Mouse (Mus musculus) small intestine, adult 2 months (tissue): ENCODE results near the gene Slc1a4.

Experiments
- CTCF ChIP-seq: fragments of 200-500 bp; IDR thresholded peaks from 2 replicates; pipeline ENCODE4 v1.5.1; 2012; ENCODE audit warnings: low read depth, mild to moderate bottlenecking, control low read depth, inconsistent platforms, low read length, moderate library complexity, mixed read lengths; ENCODE audit not compliant: insufficient replicate concordance, insufficient read length; ENCODE audit errors: extremely low read depth
- POLR2A ChIP-seq: fragments of 200-500 bp; IDR thresholded peaks from 2 replicates; pipeline ENCODE4 v1.6.1; 2012; ENCODE audit warnings: low read depth, mild to moderate bottlenecking, control low read depth, inconsistent platforms, low read length, moderate library complexity

DNA sequence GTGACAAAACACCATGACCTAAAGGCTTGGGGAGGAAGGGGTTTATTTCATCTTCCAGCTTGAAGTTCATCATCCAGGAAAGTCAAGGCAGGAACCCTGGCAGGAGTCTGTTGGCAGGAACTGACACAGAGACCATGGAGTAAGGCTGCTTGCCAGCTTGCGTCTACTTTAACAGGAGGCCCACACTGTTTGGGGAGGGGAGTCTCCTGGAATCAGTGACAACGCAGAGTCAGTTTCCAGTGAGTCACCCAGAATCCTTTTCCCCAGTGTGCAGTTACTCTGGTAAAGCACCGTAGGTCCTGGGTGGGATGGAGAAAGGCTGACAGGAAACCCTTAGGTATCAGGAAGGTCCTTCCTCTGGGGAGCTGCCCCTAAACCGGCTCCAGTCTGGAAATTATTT is 77.7 kb downstream of the Slc1a4 start:
- no peak for TF ChIP-seq CTCF
- no peak for TF ChIP-seq POLR2A
